Comparison of ENCODE assay signal across 16 mouse cellular contexts in genomic region chr2:24453206-24453605, GRCm38 (mm10). TPM values are rescaled to one million over a fixed set of nuclear protein-coding genes. Genes with fewer than 3 reads are reported as not detected.
DNase-seq lines count a peak whose midpoint lies in the region.
"Had no signal": no experiment of that assay in that cellular context is flagged by ENCODE, and none has a peak within 500 bp of the region (broad histone marks: within the 10 kb centered on the region; RNA-seq: fewer than 3 reads in every experiment).

No protein-coding gene starts in this region.

- peak; percentile 47 to 54 for DNase-seq in heart, adult 18-20 months
- DNase-seq in heart, postnatal 25 days (ENCODE audit: low spot score): no peak
- peak; percentile 77 for DNase-seq in adipocyte (ENCODE audit: low spot score)
- DNase-seq in heart, postnatal 4 days: peak; percentile 37
- DNase-seq in kidney, postnatal 25 days: peak; percentile 74 to 83
- DNase-seq in right cerebral cortex, postnatal 25 days: no peak
- no peak for DNase-seq in layer of hippocampus, adult 9-10 months (ENCODE audit: low spot score)
- no peak for DNase-seq in retina, postnatal 1 day
- DNase-seq: B cell, adult 2 months; cerebellum, postnatal 10 days; lung, postnatal 10 days; thymus, adult 18-20 months had no signal

- intact Hi-C loops in heart, postnatal 25 days (cut with DNase I): no loop called here

RNA-seq across cellular contexts. Expression of gene Pax8, which starts 22.2 kb away (rescaled TPM):
- total RNA-seq in heart, adult 18-20 months (2021): not detected
- total RNA-seq in heart, postnatal 25 days (2021): not detected
- not detected for total RNA-seq in heart, postnatal 4 days (2021)
- total RNA-seq: adrenal gland, adult 18-20 months; left cerebral cortex, adult 2 months; MEL; neutrophil, adult 5-6 weeks had no signal

Comparison
In these comparisons a context has a peak if more than half of its experiments do, and no peak if none do; other contexts are left out.
1. DNase-seq: peak in heart, adult 18-20 months (2 of 2), adipocyte (single experiment), heart, postnatal 4 days (single experiment) and kidney, postnatal 25 days (2 of 2); none in heart, postnatal 25 days (single experiment), right cerebral cortex, postnatal 25 days (single experiment), layer of hippocampus, adult 9-10 months (single experiment) and retina, postnatal 1 day (single experiment).